22 mouse cellular contexts compared by ENCODE assay signal in the genomic region with DNA sequence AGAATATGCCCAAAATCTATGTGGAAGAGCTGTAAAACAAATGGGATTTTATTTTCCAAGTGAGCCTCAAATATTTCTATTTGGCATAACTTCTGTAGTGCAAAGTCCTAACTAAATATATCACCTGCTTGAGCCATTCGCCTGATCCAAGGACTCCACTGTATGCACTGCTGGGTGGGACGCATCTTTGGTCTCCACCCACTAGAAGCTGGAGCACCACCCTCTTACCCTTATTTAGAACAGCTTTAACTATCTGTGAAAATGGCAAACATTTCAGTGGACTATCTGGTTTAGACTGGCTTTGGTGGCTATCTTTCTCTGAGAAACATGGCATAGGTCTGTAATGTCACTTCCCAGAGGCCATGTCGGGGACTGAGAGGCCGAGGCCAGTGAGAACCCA. TPM values are rescaled to one million over a fixed set of nuclear protein-coding genes. Genes with fewer than 3 reads are reported as not detected.
"Had no signal": no experiment of that assay in that cellular context is flagged by ENCODE, and none has a peak within 500 bp of the region (broad histone marks: within the 10 kb centered on the region; RNA-seq: fewer than 3 reads in every experiment).

No protein-coding gene starts in this region.

- H3K27me3 ChIP-seq: midbrain, embryonic 12.5 days; neural tube, embryonic 13.5 days; neural tube, embryonic 15.5 days; stomach, embryonic 15.5 days had no signal

- H3K9ac ChIP-seq: liver, embryonic 14.5 days; lung, embryonic 14.5 days; midbrain, embryonic 12.5 days; neural tube, embryonic 13.5 days; neural tube, embryonic 15.5 days; stomach, embryonic 15.5 days had no signal

- DNase-seq: lung, adult 18-20 months; lung, embryonic 14.5 days; lung, postnatal 10 days; lung, postnatal 4 days; midbrain, embryonic 14.5 days; retina, postnatal 1 day; right cerebral cortex, adult 18-20 months; right cerebral cortex, postnatal 25 days; right cerebral cortex, postnatal 4 days; thymus, adult 18-20 months; thymus, postnatal 14 days; thymus, postnatal 36 days had no signal

- H3K4me2 ChIP-seq: lung, embryonic 14.5 days; midbrain, embryonic 12.5 days; neural tube, embryonic 13.5 days; neural tube, embryonic 15.5 days; stomach, embryonic 15.5 days had no signal

- H3K4me1 ChIP-seq: midbrain, embryonic 12.5 days; neural tube, embryonic 13.5 days; neural tube, embryonic 15.5 days; stomach, embryonic 15.5 days had no signal

- H3K27ac ChIP-seq: liver, embryonic 14.5 days; midbrain, embryonic 12.5 days; neural tube, embryonic 13.5 days; neural tube, embryonic 15.5 days; stomach, embryonic 15.5 days had no signal

- H3K4me3 ChIP-seq: midbrain, embryonic 12.5 days; myocyte; neural tube, embryonic 13.5 days; neural tube, embryonic 15.5 days; stomach, embryonic 15.5 days had no signal

- H3K9me3 ChIP-seq: midbrain, embryonic 12.5 days; neural tube, embryonic 13.5 days; neural tube, embryonic 15.5 days; stomach, embryonic 15.5 days had no signal

- ATAC-seq: midbrain, embryonic 16.5 days had no signal

- H3K36me3 ChIP-seq: stomach, embryonic 15.5 days had no signal

RNA-seq across cellular contexts. Expression of a gene that starts 7.1 kb away (rescaled TPM):
- polyA plus RNA-seq: lung, embryonic 14.5 days; lung, embryonic 16.5 days; midbrain, embryonic 12.5 days; midbrain, embryonic 14.5 days; myocyte; neural tube, embryonic 11.5 days; neural tube, embryonic 15.5 days; thymus, postnatal 0 days had no signal
